Mouse (Mus musculus) kidney, postnatal 4 days (tissue): ENCODE results near the gene Anp32e.
A peak's percentile ranks its signal among the peaks of the same experiment; 100 is the strongest.
"Not testable (repeated sequence)": the region's sequence is repeated elsewhere in the genome, so short reads cannot be mapped to it uniquely, and the experiment has no call there.

Source experiments
- DNase-seq, 2 experiments: peaks; one replicate each; pipeline ENCODE4 v3.0.0; 2021; ENCODE audit warnings: mixed read lengths in 2 of 2

Anp32e gene

GRCm38 (mm10) chr3:95904568-95904967 lies 24.5 kb upstream of the Anp32e start, which contains the start of gene Car14:
Gene Car14, minus strand, starts transcription at chr3:95904691.
- DNase-seq = peak; percentile 41 to 51

GRCm38 (mm10) chr3:95905146-95905939 lies 23.7 kb upstream of the Anp32e start:
- DNase-seq = peak; percentile 49 to 65

DNA sequence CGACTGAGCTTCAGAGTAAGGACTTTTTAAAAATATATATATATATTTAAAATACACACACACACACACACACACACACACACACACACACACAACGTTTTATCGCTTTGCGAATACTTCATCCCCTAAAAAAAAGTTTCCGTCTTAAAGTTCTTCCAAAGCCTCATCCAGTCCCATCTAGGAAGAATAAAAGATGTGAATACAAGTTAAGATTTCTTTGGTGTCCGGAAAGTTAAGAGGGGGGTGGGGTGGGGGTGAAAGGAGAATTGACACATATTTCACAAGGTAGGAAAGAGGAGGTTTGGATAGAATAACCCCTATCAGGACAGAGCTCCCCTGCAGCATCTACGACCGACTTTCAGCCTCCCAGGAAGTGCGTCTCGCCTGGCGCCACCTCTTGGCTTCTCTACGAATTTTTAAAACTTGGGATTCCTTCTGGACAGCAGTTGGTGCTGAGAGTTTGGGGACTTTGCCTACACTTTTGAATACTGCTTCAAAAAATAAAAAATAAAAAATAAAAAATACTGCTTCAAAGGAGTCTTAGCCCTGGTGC lies 23.0 kb upstream of the Anp32e start:
- DNase-seq = peak; percentile 70 to 78

DNA sequence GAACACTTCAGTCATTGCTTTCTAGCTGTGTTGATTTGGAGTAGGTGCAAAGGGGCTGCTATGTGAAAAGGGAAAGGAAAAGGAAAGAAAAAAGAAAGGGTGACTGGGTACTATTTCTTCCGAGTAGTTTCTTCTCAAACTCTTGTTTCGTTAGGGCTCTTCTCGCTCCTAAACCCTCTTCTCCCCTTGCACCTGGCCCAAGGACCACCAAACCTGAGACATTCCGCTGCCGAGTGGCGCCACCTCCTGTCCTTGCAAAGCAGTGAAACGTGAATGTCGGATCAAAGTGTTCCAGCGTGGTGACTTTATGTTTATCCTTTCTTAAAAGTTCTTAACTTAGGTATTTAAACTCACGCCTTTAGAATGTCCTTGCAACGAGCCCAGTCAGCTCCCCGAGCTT lies 22.2 kb upstream of the Anp32e start:
- peak; percentile 77 to 82 for DNase-seq

DNA sequence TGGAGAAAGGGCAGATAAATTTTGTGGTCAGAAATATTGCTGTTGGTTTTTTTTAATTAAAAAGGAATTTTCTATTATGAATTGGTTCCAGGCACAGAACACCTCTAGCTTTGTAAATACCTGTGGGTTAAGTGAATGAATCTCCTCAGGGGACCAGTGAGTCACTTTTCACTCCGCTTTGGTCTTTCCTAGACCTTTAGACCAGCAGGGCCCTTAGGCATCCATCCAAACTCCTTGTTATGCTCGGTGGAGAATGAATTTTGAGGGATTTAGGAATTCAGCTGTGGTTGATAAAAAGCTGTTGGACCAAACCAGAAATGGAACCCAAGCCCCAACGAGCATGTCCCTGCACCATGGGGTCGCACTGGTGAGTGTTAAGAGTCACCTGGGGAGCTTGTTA lies 21.4 kb upstream of the Anp32e start:
- no peak for DNase-seq

DNA sequence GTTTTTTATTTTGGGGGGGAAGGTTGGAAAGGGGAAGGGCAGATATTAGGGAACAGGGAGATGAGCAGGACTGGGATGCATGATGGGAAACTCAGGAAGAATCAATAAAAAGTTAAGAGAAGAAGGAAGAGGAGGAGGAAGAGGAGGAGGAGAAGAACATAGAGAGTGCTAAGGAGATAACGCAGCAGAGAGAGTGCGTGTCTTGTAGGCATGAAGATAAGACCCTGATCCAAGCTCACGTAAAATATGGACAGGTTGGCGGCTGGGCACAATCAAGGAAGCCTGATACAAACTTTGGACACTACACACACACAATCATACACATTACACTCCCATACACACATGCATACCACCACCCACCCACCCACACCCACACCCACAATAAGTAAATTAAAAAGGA lies 14.3 kb upstream of the Anp32e start:
- DNase-seq = no peak

- no peak for DNase-seq
These were observed 12.3 kb upstream of the Anp32e start for GRCm38 (mm10) chr3:95916760-95917159.

DNA sequence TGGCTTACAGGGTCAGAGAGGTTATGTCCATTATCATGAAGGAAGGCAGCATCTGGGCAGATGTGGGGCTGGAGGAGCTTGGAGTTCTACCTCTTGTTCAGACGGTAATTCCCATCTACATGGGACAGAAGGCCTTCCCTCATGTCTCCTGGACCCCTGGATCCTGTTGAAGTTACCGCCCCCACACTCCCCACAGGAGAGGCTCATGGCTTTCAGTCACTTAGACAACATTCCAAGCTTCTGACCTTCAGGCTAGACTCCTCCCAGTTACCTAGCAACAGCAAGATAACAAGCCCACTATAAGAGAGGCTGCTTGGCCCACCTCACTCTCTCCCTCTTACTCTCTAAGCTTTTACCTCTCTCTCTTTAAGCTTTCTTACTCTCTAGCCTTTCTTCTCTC lies 8.5 kb upstream of the Anp32e start:
- not testable (repeated sequence) for DNase-seq

- not testable (repeated sequence) for DNase-seq
These were observed 5.6 kb upstream of the Anp32e start for GRCm38 (mm10) chr3:95923429-95923828.

GRCm38 (mm10) chr3:95924185-95924584 lies 4.9 kb upstream of the Anp32e start:
- DNase-seq = no peak

DNA sequence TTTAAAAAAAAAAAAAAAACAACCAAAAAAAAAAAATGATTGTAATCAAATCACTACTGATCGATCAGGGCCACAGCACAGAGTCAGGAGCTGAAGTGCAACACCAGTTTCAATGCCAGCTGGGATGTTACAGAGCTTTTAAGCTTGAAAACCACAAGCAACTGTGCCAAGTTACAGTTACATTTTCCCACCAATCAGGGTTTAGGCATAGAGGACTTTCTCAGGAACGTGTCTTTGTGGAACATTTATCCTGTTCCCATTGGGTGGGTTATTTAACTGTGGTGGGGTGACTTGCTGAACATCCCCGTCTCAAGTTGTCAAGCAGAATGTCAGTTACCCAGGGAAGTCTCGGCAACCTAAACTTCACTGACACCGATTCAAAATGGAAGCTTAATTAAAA lies 4.0 kb upstream of the Anp32e start:
- no peak for DNase-seq

DNA sequence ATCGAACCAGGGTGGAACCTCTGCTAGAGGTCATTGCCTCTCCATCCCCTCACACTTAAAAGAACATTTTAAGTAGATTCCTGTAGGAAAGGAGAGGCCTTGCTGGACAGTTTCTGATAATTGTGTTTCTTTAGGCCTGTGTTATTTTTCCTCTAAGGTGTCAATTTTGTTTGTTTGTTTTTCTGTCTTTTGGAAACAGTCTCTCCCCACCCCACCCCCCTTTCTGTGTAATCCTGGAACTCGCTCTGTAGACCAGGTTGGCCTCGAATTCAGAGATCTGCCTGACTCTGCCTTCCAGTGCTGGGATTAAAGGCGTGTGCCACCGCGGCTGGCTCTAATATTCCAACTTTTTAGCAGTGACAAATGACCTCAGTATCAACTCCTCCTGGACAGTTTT lies 787 bp upstream of the Anp32e start:
- DNase-seq = no peak

DNA sequence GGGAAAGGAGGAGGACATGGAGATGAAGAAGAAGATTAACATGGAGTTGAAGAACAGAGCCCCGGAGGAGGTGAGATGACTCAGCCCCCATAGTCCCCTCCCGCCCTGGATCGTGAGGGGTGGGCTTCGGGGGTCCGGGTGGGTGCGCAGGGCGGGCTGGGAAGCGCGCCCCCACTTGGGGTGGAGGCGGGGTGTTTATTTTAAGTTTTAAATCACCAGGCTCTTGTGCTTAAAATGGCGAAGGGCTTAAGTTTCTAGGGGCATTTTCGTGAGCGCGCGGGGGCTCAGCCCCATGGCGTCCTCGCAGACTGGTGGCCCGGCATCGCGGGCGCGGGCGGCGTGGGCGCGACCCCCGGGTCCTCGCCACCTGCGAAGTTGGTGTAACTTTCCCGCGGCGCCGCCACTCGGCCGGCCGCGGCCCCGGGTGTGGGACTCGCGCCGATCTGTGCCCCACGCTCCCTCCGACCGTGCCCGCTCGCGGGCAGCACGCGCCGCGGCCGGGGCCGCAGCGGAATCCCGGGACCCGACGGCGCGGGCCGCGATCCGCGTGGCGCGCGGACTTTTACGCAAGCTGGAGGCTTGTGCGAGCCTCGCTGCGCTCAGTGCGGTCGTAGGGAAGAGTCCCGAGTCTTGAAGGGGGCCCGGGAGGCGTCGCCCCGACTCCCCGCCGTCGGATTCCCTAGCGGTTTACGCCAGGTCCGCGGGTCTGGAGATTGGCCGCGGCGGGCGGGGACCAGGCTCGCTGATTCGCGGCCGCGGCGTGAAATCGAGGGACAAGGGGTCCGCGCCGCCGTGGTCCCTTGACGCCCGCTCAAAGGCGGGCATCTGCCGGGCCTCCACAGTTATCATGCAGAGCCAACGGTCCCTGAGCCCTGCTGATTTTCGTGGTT lies 780 bp downstream of the Anp32e start:
- peak; percentile 72 to 81 for DNase-seq

DNA sequence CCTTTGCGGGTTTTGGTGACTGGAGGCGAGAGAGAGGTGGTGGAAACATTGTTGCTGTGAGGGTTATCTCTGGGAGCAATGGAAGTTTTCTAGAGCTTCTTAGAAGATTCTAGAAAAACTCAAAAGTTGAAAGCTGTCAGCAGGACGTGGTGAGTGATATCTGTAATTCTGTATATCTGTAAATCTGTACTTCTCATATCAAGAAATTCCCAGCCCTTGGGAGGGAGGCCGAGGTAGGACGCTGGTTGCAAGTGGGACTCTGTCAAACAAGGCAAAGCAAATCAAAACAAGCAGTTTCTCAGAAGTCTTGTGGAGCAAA lies 1.4 kb downstream of the Anp32e start:
- no peak for DNase-seq

- DNase-seq = no peak
These were observed 2.4 kb downstream of the Anp32e start for GRCm38 (mm10) chr3:95931471-95931870.

- DNase-seq = no peak
These were observed 3.1 kb downstream of the Anp32e start for GRCm38 (mm10) chr3:95932157-95932556.

DNA sequence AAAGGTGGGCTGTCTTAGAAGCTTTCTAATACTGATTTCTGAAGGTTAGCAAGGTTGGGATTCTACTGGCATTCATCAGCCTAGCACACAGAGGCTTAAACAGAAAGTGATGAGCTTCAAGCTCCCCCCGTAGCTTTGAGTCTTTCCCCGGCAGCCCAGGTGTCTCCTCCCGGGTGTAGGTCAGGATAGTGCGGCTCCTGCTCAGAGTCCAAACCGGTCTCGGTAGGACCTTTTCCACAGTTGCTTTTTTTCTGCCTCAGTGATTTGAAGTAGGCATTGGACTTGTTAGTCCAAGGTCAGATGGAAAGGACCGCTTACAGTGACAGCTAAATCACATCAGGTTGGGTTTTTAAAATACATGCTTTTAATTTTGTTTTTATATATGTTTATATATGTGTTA lies 3.5 kb downstream of the Anp32e start:
- no peak for DNase-seq

GRCm38 (mm10) chr3:95933111-95933750 lies 4.2 kb downstream of the Anp32e start:
- no peak for DNase-seq

GRCm38 (mm10) chr3:95934448-95934847 lies 5.4 kb downstream of the Anp32e start:
- DNase-seq = no peak

GRCm38 (mm10) chr3:95938217-95938616 lies 9.2 kb downstream of the Anp32e start:
- DNase-seq = no peak

GRCm38 (mm10) chr3:95938835-95939234 lies 9.8 kb downstream of the Anp32e start:
- DNase-seq = peak; percentile 43 to 48

- peak in 1 of 2 experiments; percentile 45 for DNase-seq
These were observed 13.7 kb downstream of the Anp32e start for GRCm38 (mm10) chr3:95942749-95943148.

GRCm38 (mm10) chr3:95943226-95943625 lies 14.2 kb downstream of the Anp32e start:
- no peak for DNase-seq
